Mouse (Mus musculus): ENCODE measurements at regions not wholly inside any gene's neighbourhood (a gene's known extent, or its start where the extent isn't known, plus 50 kb on each side); places are given as distances from the start of the nearest gene placed in this dataset.
A peak's percentile ranks its signal among the peaks of the same experiment; 100 is the strongest.
"Not testable (repeated sequence)": the region's sequence is repeated elsewhere in the genome, so short reads cannot be mapped to it uniquely, and the experiment has no call there.

DNA sequence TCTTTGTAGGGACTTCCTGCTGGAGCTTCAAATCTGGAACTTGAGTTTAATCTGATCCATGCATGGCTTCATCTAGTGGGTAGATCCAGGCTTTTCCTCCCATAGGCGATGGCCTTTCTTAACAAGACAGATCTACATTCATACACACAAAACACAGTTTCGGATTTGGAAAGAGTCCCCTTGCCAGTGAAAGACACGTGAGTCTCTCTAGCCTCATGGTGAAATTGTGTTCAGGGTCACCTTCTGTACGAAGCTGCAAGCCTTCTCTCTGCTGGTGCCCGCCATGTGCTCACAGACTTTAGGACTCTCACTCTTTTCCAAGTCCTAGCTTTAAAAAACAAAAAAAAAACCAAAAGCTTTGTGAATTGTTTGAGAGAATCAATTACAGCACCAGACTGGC, 51.4 kb upstream of the Dlx2 start:
- H3K36me3 ChIP-seq = no peaks in the 10 kb centered on the region
- no peak overlapping the region for H3K4me3 ChIP-seq
- H3K27me3 ChIP-seq (replicated peaks) = peaks cover 22% of the 10 kb centered on the region
- H3K4me2 ChIP-seq = no peak overlapping the region
- no peak overlapping the region for H3K27ac ChIP-seq
- no peaks in the 10 kb centered on the region for H3K4me1 ChIP-seq
- ATAC-seq = no peak
- H3K9ac ChIP-seq = no peak overlapping the region
- WGBS (ENCODE audit: insufficient replicate concordance) = 57% methylated on average over 5 of the region's 5 CpGs
- no peaks in the 10 kb centered on the region for H3K9me3 ChIP-seq (replicated peaks)

DNA sequence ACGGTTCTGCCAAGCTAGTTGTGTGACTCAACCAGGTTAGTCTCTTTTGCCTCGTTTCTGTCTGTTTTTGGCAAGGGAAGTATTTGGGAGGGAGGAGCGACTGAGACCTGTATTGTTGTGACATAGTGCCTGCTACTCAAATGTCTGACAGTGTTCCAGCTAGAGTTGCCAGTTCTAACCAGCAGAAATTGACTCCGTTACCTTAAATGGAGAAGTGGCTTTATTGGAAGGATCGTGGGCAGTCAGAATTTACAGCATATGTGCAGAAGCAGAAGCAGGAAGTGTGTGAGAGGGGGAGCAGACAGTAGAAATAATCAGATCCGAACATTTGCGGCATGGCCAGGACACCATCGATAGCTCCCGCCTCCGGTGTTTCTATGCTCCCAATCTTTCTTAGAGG, 51.8 kb upstream of the Dlx2 start:
- no peaks in the 10 kb centered on the region for H3K9me3 ChIP-seq (replicated peaks)
- H3K4me3 ChIP-seq = no peak overlapping the region
- no peaks in the 10 kb centered on the region for H3K36me3 ChIP-seq
- no peak for ATAC-seq
- H3K4me2 ChIP-seq = peak overlapping the region; percentile 25; the same call in 1 of the 2 replicates
- WGBS (ENCODE audit: insufficient replicate concordance) = 24% methylated on average over 10 of the region's 10 CpGs
- H3K27ac ChIP-seq = no peak overlapping the region
- H3K27me3 ChIP-seq (replicated peaks) = peaks cover 22% of the 10 kb centered on the region
- no peaks in the 10 kb centered on the region for H3K4me1 ChIP-seq
- no peak overlapping the region for H3K9ac ChIP-seq

DNA sequence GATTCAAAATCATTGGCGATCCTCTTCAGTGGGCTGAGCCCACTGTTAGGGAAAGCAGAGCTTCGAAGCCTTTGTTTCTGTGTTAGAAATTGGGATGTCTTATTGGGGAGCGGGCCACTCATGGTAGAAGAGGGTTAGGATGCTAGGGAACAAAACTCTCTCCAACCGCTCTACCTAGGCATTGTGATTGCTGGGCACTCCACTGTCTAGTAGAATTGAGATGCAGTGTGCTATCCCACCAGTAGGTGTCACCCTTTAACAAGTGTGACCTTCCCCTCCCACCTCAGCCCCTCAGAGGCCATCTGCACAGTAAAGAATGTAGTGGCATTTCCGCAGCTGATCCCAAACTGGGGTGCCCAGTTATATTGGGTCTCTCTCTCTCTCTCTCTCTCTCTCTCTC, 52.2 kb upstream of the Dlx2 start:
- ATAC-seq = peak; percentile 30; the same call in 1 of the 2 replicates
- H3K4me2 ChIP-seq = peak overlapping the region; percentile 25; the same call in 1 of the 2 replicates

DNA sequence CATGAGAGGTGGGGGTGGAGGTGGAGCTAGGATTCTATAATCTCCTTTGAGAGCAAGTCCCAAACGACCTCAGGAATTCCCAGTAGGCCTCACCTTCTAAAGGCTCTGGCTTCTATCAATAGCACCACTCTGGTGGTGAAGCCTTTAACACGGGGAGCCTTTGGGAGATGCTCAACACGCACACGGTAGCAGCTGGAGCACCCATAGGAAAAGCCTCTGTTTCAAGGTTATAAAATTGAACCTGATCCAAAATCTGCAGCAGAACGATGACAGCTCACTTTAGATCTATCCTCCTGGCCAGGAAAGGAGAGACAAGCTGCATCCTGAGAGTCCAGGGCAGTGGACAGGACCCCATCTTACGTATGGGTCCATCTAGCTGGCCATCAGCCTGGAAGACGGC, 53.7 kb upstream of the Dlx2 start:
- no peaks in the 10 kb centered on the region for H3K4me1 ChIP-seq
- 70% methylated on average over 7 of the region's 7 CpGs for WGBS (ENCODE audit: insufficient replicate concordance)
- peaks cover 14% of the 10 kb centered on the region; the same call in 1 of the 2 replicates for H3K27me3 ChIP-seq (replicated peaks)
- H3K27ac ChIP-seq = no peak overlapping the region
- H3K4me2 ChIP-seq = no peak overlapping the region
- ATAC-seq = no peak
- no peaks in the 10 kb centered on the region for H3K36me3 ChIP-seq
- no peaks in the 10 kb centered on the region for H3K9me3 ChIP-seq (replicated peaks)
- H3K4me3 ChIP-seq = no peak overlapping the region
- H3K9ac ChIP-seq = no peak overlapping the region

More for the DNA sequence above, 52.2 kb upstream of the Dlx2 start:
- no peak overlapping the region for H3K4me3 ChIP-seq
- H3K27me3 ChIP-seq (replicated peaks) = peaks cover 22% of the 10 kb centered on the region
- H3K4me1 ChIP-seq = no peaks in the 10 kb centered on the region
- no peak overlapping the region for H3K9ac ChIP-seq
- no peaks in the 10 kb centered on the region for H3K9me3 ChIP-seq (replicated peaks)
- no peaks in the 10 kb centered on the region for H3K36me3 ChIP-seq
- H3K27ac ChIP-seq = no peak overlapping the region
- 14% methylated on average over 5 of the region's 5 CpGs for WGBS (ENCODE audit: insufficient replicate concordance)

DNA sequence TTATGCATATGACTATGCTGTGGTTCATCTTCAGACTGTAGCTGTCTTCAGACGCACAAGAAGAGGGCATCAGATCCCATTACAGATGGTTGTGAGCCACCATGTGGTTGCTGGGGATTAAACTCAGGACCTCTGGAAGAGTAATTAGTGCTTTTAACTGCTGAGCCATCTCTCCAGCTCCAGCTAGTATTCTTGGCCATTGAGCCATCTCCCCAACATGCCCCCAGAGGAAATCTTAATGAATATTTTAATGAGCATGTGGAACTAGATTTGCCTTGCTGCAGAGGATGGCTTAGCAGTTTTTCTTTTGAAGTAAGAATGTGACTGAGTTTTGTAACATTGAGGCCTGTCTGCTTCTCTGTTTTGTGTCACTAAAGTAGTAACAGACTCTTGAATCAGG, 54.4 kb upstream of the Dlx2 start:
- peaks cover 14% of the 10 kb centered on the region; the same call in 1 of the 2 replicates for H3K27me3 ChIP-seq (replicated peaks)
- no peak overlapping the region for H3K4me3 ChIP-seq
- H3K4me2 ChIP-seq = no peak overlapping the region
- H3K9me3 ChIP-seq (replicated peaks) = no peaks in the 10 kb centered on the region
- H3K27ac ChIP-seq = no peak overlapping the region
- H3K36me3 ChIP-seq = no peaks in the 10 kb centered on the region
- no peak for ATAC-seq
- H3K9ac ChIP-seq = no peak overlapping the region
- 55% methylated on average over 1 of the region's 1 CpGs for WGBS (ENCODE audit: insufficient replicate concordance)
- H3K4me1 ChIP-seq = no peaks in the 10 kb centered on the region

DNA sequence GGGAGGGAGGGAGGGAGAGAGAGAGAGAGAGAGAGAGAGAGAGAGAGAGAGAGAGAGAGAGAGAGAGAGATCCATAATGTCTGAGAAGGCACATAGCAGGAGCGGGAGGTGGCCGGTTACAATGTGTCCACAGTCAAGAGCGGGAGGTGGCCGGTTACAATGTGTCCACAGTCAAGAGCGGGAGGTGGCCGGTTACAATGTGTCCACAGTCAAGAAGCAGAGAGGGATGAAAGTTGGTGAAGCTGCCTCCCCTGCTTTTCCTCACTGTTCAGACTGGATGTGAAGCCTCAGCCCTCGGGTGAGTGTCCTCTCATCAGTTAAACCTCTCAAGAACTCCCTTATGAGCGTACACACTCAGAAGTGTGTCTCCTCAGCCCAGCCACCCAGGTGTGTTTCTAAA, 57.2 kb upstream of the Dlx2 start:
- H3K27ac ChIP-seq; ATAC-seq; H3K4me3 ChIP-seq; H3K27me3 ChIP-seq (replicated peaks); H3K9ac ChIP-seq; H3K9me3 ChIP-seq (replicated peaks); H3K36me3 ChIP-seq; H3K4me2 ChIP-seq; H3K4me1 ChIP-seq: not testable (repeated sequence)
- WGBS (ENCODE audit: insufficient replicate concordance) = 81% methylated on average over 8 of the region's 8 CpGs

DNA sequence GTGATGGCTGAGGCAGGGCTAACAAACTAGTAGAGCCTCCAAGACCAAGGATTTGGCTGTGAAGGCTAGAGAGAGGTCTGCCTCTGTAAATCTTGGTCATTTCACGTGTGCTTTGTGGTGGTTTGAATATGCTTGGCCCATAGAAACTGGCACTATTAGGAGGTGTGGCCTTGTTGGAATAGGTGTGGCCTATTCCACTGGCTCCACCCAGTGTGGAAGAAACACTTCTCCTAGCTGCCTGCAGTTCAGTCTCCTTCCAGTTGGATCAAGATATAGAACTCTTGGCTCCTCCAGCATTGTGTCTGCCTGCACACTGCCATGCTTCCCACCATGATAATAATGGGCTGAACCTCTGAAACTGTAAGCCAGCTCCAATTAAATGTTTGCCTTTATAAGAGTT, 59.1 kb upstream of the Dlx2 start:
- WGBS (ENCODE audit: insufficient replicate concordance) = 52% methylated on average over 1 of the region's 1 CpGs
- no peaks in the 10 kb centered on the region for H3K4me1 ChIP-seq
- H3K4me2 ChIP-seq = no peak overlapping the region
- no peaks in the 10 kb centered on the region for H3K9me3 ChIP-seq (replicated peaks)
- no peak overlapping the region for H3K9ac ChIP-seq
- no peaks in the 10 kb centered on the region for H3K36me3 ChIP-seq
- no peaks in the 10 kb centered on the region for H3K27me3 ChIP-seq (replicated peaks)
- ATAC-seq = no peak
- no peak overlapping the region for H3K4me3 ChIP-seq
- H3K27ac ChIP-seq = no peak overlapping the region

DNA sequence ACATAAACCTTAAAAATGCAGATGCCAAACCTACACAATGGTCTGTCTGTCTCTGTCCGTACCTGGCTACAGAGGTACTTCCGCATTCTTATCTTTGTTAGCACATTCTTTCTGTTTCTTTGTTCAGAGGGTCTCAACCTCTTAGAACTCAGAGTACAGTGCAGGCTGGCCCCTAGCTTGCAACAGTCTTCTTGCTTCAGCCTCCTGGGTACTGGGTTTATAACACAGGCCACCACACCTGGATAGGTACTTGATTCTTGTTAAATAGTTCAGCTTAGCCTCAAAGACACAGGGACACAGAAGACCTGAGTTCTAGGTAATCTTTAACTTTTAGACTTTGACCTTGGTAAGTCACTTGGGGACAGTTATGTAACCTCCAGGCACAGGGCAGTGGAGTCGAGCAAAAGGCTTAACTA, 60.5 kb upstream of the Dlx2 start:
- no peak for ATAC-seq
- 37% methylated on average over 3 of the region's 3 CpGs for WGBS (ENCODE audit: insufficient replicate concordance)
- Histone ChIP-seq H3K27me3 (replicated peaks) (no peaks in the 10 kb centered on the region), H3K4me3 (no peak overlapping the region), H3K36me3 (no peaks in the 10 kb centered on the region), H3K4me2 (no peak overlapping the region), H3K4me1 (no peaks in the 10 kb centered on the region), H3K9me3 (replicated peaks) (no peaks in the 10 kb centered on the region), H3K9ac (no peak overlapping the region), H3K27ac (no peak overlapping the region)

DNA sequence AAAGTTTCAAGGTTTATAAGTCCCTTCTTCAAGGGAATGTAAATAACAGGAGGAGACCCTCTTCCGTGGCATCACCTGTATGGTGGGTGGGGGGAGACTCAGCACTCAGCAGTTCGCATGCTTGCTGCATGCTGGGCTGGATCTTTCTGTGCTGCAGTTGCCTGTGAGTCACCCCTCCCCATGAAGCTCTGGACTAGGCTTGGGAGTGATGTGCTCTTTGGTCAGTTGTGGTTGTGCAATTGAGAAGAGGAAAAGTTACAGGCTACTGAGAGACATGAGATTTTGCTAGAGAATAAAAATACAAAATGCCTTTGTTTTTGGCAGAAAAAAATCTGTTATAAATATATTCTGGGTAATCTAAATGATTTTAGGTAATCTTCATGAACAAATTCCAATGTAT, 66.7 kb upstream of the Dlx2 start:
- Histone ChIP-seq H3K9ac (no peak overlapping the region), H3K4me2 (no peak overlapping the region), H3K27ac (no peak overlapping the region), H3K36me3 (no peaks in the 10 kb centered on the region), H3K27me3 (replicated peaks) (no peaks in the 10 kb centered on the region), H3K9me3 (replicated peaks) (no peaks in the 10 kb centered on the region), H3K4me1 (no peaks in the 10 kb centered on the region), H3K4me3 (no peak overlapping the region)
- ATAC-seq = no peak
- 46% methylated on average over 2 of the region's 2 CpGs for WGBS (ENCODE audit: insufficient replicate concordance)

DNA sequence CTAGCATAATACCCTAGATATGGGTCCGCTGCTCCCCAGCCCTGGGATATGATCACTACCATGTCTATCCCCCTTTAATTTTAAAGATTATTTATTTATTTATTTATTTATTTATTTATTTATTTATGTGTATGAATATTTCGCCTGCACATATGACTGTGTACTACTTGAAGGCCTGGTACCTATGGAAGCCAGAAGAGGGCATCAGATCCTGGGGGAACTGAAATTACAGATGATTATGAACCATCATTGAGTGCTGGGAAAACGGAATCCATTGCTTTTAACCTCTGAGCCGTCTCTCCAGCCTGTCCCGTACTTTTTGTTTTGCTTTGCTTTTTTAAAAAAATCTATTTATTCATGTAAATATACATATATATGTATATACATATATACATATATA, 70.0 kb upstream of the Dlx2 start:
- no peaks in the 10 kb centered on the region for H3K27me3 ChIP-seq (replicated peaks)
- H3K36me3 ChIP-seq = no peaks in the 10 kb centered on the region
- H3K4me3 ChIP-seq = no peak overlapping the region
- no peak overlapping the region for H3K4me2 ChIP-seq
- H3K4me1 ChIP-seq = no peaks in the 10 kb centered on the region
- no peak overlapping the region for H3K9ac ChIP-seq
- 67% methylated on average over 5 of the region's 5 CpGs for WGBS (ENCODE audit: insufficient replicate concordance)
- no peak overlapping the region for H3K27ac ChIP-seq
- no peaks in the 10 kb centered on the region for H3K9me3 ChIP-seq (replicated peaks)
- ATAC-seq = no peak

DNA sequence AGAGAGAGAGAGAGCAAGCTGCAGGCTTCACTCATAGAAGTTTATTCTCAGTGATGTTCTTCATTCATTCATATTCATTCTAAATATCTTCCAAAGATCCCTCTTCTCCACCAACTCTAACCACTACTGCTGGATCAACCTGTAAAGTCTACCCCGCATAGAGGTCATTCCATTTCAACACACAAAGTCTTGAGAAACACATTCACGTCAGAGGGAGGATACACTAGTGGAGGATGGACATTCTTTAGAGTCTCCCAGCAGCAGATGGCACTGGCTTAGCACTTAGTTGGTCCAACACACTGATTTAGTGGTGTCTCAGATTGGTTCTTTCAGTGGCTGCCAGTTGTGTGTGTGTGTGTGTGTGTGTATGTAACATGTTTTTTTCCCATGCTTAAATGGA, 74.9 kb upstream of the Dlx2 start:
- Histone ChIP-seq H3K4me2 (no peak overlapping the region), H3K27ac (no peak overlapping the region), H3K9ac (no peak overlapping the region), H3K27me3 (replicated peaks) (peaks cover 12% of the 10 kb centered on the region; the same call in 1 of the 2 replicates), H3K4me1 (peaks cover 17% of the 10 kb centered on the region), H3K36me3 (no peaks in the 10 kb centered on the region), H3K4me3 (no peak overlapping the region), H3K9me3 (replicated peaks) (no peaks in the 10 kb centered on the region)
- ATAC-seq = no peak
- 70% methylated on average over 2 of the region's 2 CpGs for WGBS (ENCODE audit: insufficient replicate concordance)

DNA sequence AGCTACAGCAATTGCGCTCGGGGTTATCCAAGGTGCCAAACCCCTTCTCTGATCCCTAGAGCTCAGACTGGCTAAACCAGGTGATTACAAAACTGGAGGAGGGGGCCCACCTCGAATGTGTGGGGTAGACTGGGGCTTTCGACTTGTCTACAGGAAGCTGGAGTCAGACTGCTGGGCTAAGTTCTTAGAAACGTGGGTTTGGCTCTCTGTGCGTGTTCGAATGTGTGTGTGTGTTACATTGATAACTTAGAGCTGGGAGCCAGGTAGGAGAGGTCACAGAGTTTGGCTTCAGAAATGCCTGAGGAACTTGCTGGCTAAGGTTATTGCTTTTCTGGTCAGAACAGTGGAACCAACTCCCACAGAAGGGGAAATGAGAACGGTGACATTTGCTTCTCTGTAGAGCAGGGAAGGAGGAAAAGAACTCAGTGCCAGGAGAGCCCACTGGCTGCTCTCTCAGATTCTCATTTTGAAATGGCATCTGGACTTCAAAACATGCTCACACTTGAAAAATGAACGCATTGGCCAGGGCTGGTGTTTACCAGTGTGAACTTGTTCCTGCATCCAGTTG, 76.1 kb upstream of the Dlx2 start:
- H3K4me1 ChIP-seq = peaks cover 21% of the 10 kb centered on the region
- ATAC-seq = peak; percentile 71
- no peaks in the 10 kb centered on the region for H3K9me3 ChIP-seq (replicated peaks)
- no peak overlapping the region for H3K9ac ChIP-seq
- H3K36me3 ChIP-seq = no peaks in the 10 kb centered on the region
- H3K4me2 ChIP-seq = no peak overlapping the region
- peaks cover 24% of the 10 kb centered on the region for H3K27me3 ChIP-seq (replicated peaks)
- 29% methylated on average over 9 of the region's 9 CpGs for WGBS (ENCODE audit: insufficient replicate concordance)
- no peak overlapping the region for H3K27ac ChIP-seq
- H3K4me3 ChIP-seq = no peak overlapping the region

DNA sequence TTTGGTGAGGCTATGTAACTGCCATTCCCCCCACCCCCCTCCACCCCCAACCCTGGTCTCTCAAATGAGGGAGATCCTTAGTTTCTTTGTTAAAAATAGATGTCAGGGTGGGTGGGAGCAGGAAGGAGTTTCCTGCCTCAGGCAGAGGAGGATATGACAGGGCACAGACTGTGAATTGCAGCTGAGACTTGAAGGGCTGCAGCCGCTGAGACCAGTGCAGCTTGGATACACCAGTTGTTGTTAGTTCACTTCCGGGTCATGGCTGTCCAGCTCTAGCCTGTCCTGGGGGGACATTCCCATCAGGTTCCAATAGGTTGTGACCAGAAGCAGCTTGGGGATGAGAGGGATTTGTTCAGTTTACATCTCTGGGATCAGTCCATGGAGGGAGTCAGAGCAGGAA, 76.6 kb upstream of the Dlx2 start:
- Histone ChIP-seq H3K9me3 (replicated peaks) (no peaks in the 10 kb centered on the region), H3K4me1 (peaks cover 21% of the 10 kb centered on the region), H3K27ac (no peak overlapping the region), H3K4me2 (no peak overlapping the region), H3K4me3 (no peak overlapping the region), H3K27me3 (replicated peaks) (peaks cover 27% of the 10 kb centered on the region), H3K9ac (no peak overlapping the region), H3K36me3 (no peaks in the 10 kb centered on the region)
- 40% methylated on average over 2 of the region's 2 CpGs for WGBS (ENCODE audit: insufficient replicate concordance)
- peak; percentile 32; the same call in 1 of the 2 replicates for ATAC-seq
